Mouse (Mus musculus): Measurements from ENCODE around the gene Spn.

DNA sequence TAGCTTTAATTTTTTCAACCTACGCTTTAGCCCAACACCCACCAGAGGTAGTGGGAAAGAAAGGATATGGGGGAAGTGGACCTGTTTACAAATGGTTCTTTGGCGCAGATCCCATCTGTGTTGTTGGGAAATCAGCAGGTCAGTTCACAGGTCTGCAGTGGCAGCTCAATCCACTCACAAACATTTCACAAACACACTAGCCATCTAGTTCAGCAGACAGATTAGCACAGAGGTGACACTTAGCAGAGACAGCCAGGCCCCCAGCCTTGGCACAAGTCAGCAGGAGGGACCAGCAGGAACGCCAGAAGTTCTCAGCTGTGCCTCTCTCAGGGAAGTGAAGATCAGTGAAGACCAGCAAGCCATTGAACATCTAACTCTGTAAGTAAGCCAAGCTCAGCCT lies 10.3 kb upstream of the Spn start:
- TF ChIP-seq POLR2A (IDR thresholded peaks at IDR 0.05; ENCODE audit: extremely low read depth, insufficient read depth, low read length) (no peak), CTCF (IDR thresholded peaks at IDR 0.05; ENCODE audit: low read depth, low read length) (no peak)
